16 mouse cellular contexts compared by ENCODE assay signal in the genomic region with DNA sequence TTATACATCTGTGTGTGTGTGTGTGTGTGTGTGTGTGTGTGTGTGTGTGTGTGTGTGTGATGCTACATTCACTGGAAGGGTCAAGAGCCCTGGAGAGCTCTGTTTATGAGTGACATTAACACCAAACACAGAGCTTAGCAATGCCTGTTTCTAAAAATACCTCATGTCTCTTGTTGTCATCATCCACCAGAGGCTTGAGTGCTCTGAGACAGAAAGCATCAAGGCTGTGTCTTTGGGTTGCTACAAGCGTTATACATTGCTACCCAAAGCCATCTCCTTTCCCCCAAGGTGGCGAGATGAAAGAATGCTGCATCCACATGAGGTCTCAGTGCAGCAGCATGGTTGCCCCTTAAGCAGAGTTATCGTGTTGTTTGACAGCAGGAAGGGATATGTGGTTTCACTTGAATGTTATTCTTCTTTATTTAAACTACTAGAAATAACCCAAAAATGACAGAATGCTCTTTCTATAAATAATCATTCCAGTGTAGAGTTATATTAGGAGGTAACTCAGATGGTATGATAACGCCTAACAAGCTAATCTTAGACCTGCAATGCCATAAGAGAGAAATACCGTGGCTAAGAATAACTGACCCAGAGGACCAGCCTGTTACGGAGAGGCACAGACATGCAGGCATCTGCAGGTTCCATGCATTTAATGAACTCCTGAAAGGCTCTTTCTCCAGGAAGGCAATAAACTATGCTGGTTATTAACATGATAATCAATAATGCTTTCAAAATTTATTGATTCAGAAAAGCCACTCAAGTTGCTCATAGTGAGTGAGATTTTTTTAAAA.
A peak's percentile ranks its signal among the peaks of the same experiment; 100 is the strongest.
DNase-seq lines count a peak whose midpoint lies in the region; ATAC-seq and TF ChIP-seq lines count a peak whose summit lies in the region.
"Had no signal": no experiment of that assay in that cellular context is flagged by ENCODE, and none has a peak within 500 bp of the region (broad histone marks: within the 10 kb centered on the region; RNA-seq: fewer than 3 reads in every experiment).

No protein-coding gene starts in this region.

- peak; percentile 24 for DNase-seq in gastrocnemius, adult 18-20 months (ENCODE audit: low spot score)
- DNase-seq in gastrocnemius, postnatal 14 days: no peak
- DNase-seq in layer of hippocampus, adult 2 months (ENCODE audit: low spot score in 2 of 2): no peak
- no peak for DNase-seq in layer of hippocampus, adult 8-10 months (ENCODE audit: low spot score in 2 of 2)
- peak; percentile 48 for DNase-seq in retina, postnatal 1 day
- DNase-seq in left cerebral cortex, adult 2 months (ENCODE audit: extremely low spot score in 1 of 2, low spot score in 2 of 2): no peak
- DNase-seq: adrenal gland, postnatal 10 days; cerebellum, adult 9-11 months; gastrocnemius, postnatal 36 days; kidney, adult 8-10 months; lung, adult 2 months; right cerebral cortex, adult 18-20 months; thymus, postnatal 4 days had no signal

- H3K4me2 ChIP-seq in heart, embryonic 16.5 days (ENCODE audit: low read depth, low read length): peak overlapping the region; percentile 65
- H3K4me2 ChIP-seq: limb, embryonic 15.5 days had no signal

- no peaks in the 10 kb centered on the region for H3K9me3 ChIP-seq in heart, embryonic 16.5 days (replicated peaks; ENCODE audit: control insufficient read depth, low read length)
- H3K9me3 ChIP-seq: limb, embryonic 15.5 days had no signal

- ATAC-seq in heart, embryonic 16.5 days (replicated peaks; ENCODE audit: extremely low read depth, insufficient read depth, low FRiP score): peak; percentile 92

- TF ChIP-seq CTCF in layer of hippocampus, adult 2 months (conservative IDR thresholded peaks at IDR 0.05): no peak
- no peak for TF ChIP-seq CTCF in left cerebral cortex, adult 2 months (IDR thresholded peaks at IDR 0.05)

- peak overlapping the region; percentile 58 for H3K9ac ChIP-seq in heart, embryonic 16.5 days (ENCODE audit: low read length)
- H3K9ac ChIP-seq: limb, embryonic 15.5 days had no signal

- H3K27ac ChIP-seq in layer of hippocampus, adult 2 months: peak overlapping the region; percentile 69
- peak overlapping the region; percentile 96 for H3K27ac ChIP-seq in heart, embryonic 16.5 days (ENCODE audit: low read length)
- no peak overlapping the region; the same call in 1 of the 2 replicates for H3K27ac ChIP-seq in left cerebral cortex, adult 2 months
- H3K27ac ChIP-seq: limb, embryonic 15.5 days had no signal

- 32% methylated on average over 6 of the region's 6 CpGs for WGBS in heart, embryonic 16.5 days

- peaks cover 14% of the 10 kb centered on the region for H3K4me1 ChIP-seq in heart, embryonic 16.5 days (ENCODE audit: control insufficient read depth, insufficient read depth, low read length)
- H3K4me1 ChIP-seq: limb, embryonic 15.5 days had no signal

- no peaks in the 10 kb centered on the region for H3K36me3 ChIP-seq in heart, embryonic 16.5 days (ENCODE audit: control insufficient read depth, insufficient read depth)
- H3K36me3 ChIP-seq: G1E; limb, embryonic 15.5 days had no signal

- intact Hi-C loops in gastrocnemius, postnatal 14 days (cut with DNase I; ENCODE audit: low total_unique reads): no loop called here
- intact Hi-C loops in left cerebral cortex, adult 2 months (cut with DNase I): no loop called here

- no peak overlapping the region for H3K4me3 ChIP-seq in layer of hippocampus, adult 2 months
- peak overlapping the region; percentile 47 for H3K4me3 ChIP-seq in heart, embryonic 16.5 days (ENCODE audit: low read length)
- no peak overlapping the region for H3K4me3 ChIP-seq in left cerebral cortex, adult 2 months
- H3K4me3 ChIP-seq: limb, embryonic 15.5 days had no signal

- no peaks in the 10 kb centered on the region for H3K27me3 ChIP-seq in heart, embryonic 16.5 days (ENCODE audit: control insufficient read depth, insufficient read depth, low read length)
- H3K27me3 ChIP-seq: limb, embryonic 15.5 days had no signal

Comparison
In these comparisons a context has a peak if more than half of its experiments do, and no peak if none do; other contexts are left out.
1. DNase-seq: peak in gastrocnemius, adult 18-20 months (single experiment) and retina, postnatal 1 day (single experiment); none in gastrocnemius, postnatal 14 days (single experiment), layer of hippocampus, adult 2 months (0 of 2), layer of hippocampus, adult 8-10 months (0 of 2) and left cerebral cortex, adult 2 months (0 of 2).